Mouse (Mus musculus): ENCODE data around the gene Mrpl58.

DNA sequence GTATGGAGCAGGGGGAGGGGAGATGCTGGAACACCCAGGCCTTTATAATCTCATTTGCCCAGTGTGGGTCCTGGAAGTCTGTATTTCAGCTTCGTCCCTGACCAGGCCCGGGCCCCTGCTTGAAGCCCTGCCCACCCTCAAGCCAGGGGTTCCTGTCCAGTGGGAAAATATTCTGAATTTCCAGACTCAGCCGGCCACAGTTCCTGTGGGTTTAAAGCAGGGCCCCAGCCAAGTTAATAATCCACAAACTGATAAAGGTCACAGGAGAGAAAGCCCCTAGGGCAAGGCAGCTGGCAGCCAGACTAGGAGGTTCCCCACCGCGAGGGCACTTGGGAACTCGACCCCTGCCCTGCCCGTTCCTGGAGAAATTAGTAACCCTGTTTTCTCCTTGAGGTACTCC lies 45.4 kb downstream of the Mrpl58 start:
- no peak for TF ChIP-seq CTCF (conservative IDR thresholded peaks at IDR 0.05; ENCODE audit: low read length)
- TF ChIP-seq POU5F1 (IDR thresholded peaks at IDR 0.05; ENCODE audit: borderline replicate concordance, low read length) = no peak
- no peak for TF ChIP-seq NANOG (IDR thresholded peaks at IDR 0.05; ENCODE audit: borderline replicate concordance, low read length)

Measured in E14TG2a.4 (cell line).